Mouse (Mus musculus): ENCODE results near the gene Hdhd5. TPM values are rescaled to one million over a fixed set of nuclear protein-coding genes. Genes with fewer than 3 reads are reported as not detected.

The Hdhd5 gene
- polyA plus RNA-seq, 1 experiment from 2014 or later = 24.0 TPM

DNA sequence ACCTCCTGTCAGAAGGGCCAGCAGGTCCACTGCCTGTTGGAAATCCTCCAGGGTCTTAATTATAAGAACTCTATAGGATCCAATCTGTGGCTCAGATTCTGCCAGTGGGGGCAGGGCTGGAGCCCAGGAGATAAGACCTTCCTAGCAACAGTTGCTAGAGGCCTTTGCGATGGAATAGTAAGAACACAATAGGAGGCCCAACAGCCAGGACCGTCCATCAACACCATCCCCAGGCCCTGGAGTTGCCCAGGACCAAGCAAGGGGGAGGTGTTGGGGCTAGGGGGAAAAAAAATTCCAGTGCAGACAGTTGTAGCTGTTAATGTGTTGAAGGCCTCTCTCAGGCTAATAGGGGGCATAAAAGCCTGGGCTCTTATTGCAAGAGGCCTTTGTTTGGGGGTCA is 19.1 kb upstream of the Hdhd5 start:
- peak overlapping the region; percentile 66 for H3K27ac ChIP-seq (replicated peaks)
- no peak overlapping the region for H3K4me3 ChIP-seq
- H3K27me3 ChIP-seq (replicated peaks; ENCODE audit: low read depth, poor library complexity, severe bottlenecking) = no peaks in the 10 kb centered on the region
- peak; percentile 40 for DNase-seq (ENCODE audit: low spot score)
- 12% methylated on average over 2 of the region's 2 CpGs for WGBS
- no peaks in the 10 kb centered on the region for H3K36me3 ChIP-seq (replicated peaks)
- no peaks in the 10 kb centered on the region for H3K9me3 ChIP-seq
- H3K4me1 ChIP-seq = peaks cover 28% of the 10 kb centered on the region

DNA sequence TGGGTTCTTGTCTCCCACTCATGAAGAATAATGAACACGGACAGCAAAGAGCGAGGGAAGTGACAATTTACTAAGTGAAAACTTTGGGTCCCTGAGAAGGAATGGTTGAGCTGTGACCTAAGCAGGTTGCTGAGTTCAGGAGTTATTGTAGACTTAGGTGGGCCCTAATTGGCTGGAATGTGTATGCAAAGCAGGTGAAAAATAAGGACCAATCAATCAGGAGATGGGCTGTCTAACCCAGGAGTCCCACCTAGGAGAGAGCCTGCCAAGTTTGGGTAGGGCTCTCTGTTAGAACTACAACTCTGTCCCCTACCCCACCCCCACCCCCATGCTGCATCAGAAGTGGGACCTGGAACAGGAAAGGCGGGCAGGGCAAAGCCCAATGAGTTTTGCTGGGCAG is 17.5 kb upstream of the Hdhd5 start:
- Histone ChIP-seq H3K27ac (replicated peaks) (no peak overlapping the region), H3K9me3 (no peaks in the 10 kb centered on the region), H3K36me3 (replicated peaks) (no peaks in the 10 kb centered on the region), H3K4me3 (no peak overlapping the region), H3K4me1 (peaks cover 28% of the 10 kb centered on the region), H3K27me3 (replicated peaks; ENCODE audit: low read depth, poor library complexity, severe bottlenecking) (no peaks in the 10 kb centered on the region)
- WGBS = 92% methylated on average over 3 of the region's 3 CpGs
- DNase-seq (ENCODE audit: low spot score) = no peak

DNA sequence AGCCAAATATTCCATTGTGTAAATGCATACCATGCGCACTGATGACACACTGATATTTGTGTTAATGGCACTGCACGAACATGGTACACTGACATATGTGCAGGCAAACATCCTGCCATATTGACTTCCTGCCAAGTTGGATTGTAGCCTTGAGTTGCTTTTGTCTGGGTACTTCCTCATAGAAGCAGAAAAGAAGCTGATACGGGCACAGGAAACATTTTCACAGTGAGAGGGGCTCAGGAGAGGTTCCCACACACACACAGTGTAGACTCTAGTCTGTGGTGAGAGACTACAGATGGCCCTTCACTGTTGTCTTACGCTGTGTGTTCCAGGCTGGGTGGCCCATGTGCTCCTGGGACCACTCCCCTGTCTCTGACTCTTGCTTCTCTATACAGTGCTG is 15.9 kb upstream of the Hdhd5 start:
- Histone ChIP-seq H3K27ac (replicated peaks) (no peak overlapping the region; the same call in 1 of the 2 replicates), H3K27me3 (replicated peaks; ENCODE audit: low read depth, poor library complexity, severe bottlenecking) (no peaks in the 10 kb centered on the region), H3K9me3 (no peaks in the 10 kb centered on the region), H3K4me3 (no peak overlapping the region), H3K36me3 (replicated peaks) (no peaks in the 10 kb centered on the region), H3K4me1 (peaks cover 21% of the 10 kb centered on the region)
- WGBS = 86% methylated on average over 4 of the region's 4 CpGs
- DNase-seq (ENCODE audit: low spot score) = no peak

- no peaks in the 10 kb centered on the region for H3K27me3 ChIP-seq (replicated peaks; ENCODE audit: low read depth, poor library complexity, severe bottlenecking)
- H3K27ac ChIP-seq (replicated peaks) = no peak overlapping the region
- H3K4me1 ChIP-seq = peaks cover 20% of the 10 kb centered on the region
- no peaks in the 10 kb centered on the region for H3K9me3 ChIP-seq
- WGBS = 93% methylated on average over 3 of the region's 3 CpGs
- no peak overlapping the region for H3K4me3 ChIP-seq
- DNase-seq (ENCODE audit: low spot score) = no peak
- H3K36me3 ChIP-seq (replicated peaks) = no peaks in the 10 kb centered on the region
These were observed 15.2 kb upstream of the Hdhd5 start for GRCm38 (mm10) chr6:120546292-120546691.

DNA sequence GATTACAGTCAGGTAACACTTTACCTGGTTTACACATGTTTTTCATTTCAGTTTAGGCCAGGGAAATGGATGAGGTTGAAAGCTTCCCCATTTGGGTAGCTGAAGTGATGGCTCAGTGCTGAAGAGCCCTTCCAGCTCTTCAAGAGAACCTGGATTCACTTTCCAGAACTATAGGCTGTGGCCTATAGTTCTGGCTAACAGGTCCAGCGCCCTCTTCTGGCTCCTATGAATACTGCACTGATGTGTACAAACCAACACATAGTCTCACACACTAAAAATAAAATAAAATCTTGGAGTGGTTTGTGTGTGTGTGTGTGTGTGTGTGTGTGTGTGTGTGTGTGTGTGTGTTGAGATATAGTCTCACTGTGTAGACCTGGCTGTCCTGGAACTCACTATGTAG is 10.9 kb upstream of the Hdhd5 start:
- Histone ChIP-seq H3K36me3 (replicated peaks) (no peaks in the 10 kb centered on the region), H3K27ac (replicated peaks) (no peak overlapping the region), H3K9me3 (no peaks in the 10 kb centered on the region), H3K4me1 (peaks cover 15% of the 10 kb centered on the region), H3K27me3 (replicated peaks; ENCODE audit: low read depth, poor library complexity, severe bottlenecking) (no peaks in the 10 kb centered on the region), H3K4me3 (no peak overlapping the region)
- no peak for DNase-seq (ENCODE audit: low spot score)
- 19% methylated on average over 1 of the region's 1 CpGs for WGBS

DNA sequence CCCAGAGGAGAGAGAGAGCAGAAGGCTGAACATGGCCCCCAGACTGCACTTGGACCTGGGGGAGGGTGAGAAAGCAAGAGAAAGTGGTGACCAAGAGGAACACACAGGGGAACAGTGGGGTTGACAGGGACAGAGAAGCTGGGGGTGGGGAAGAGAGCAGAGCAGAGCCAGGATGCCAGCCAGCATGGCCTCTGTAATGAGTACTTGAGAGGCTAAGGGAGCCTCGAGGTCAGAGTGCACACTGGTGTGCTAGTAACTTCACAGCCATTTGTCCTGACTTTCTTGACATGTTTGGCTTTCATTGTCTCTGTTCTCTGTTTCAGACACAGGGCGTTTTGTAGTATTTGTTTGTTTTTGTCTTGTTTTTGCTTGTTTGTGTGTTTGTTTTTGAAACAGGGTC is 10.3 kb upstream of the Hdhd5 start:
- Histone ChIP-seq H3K36me3 (replicated peaks) (no peaks in the 10 kb centered on the region), H3K9me3 (no peaks in the 10 kb centered on the region), H3K27ac (replicated peaks) (no peak overlapping the region), H3K4me1 (peaks cover 15% of the 10 kb centered on the region), H3K27me3 (replicated peaks; ENCODE audit: low read depth, poor library complexity, severe bottlenecking) (no peaks in the 10 kb centered on the region), H3K4me3 (no peak overlapping the region)
- 37% methylated on average over 2 of the region's 2 CpGs for WGBS
- DNase-seq (ENCODE audit: low spot score) = no peak

DNA sequence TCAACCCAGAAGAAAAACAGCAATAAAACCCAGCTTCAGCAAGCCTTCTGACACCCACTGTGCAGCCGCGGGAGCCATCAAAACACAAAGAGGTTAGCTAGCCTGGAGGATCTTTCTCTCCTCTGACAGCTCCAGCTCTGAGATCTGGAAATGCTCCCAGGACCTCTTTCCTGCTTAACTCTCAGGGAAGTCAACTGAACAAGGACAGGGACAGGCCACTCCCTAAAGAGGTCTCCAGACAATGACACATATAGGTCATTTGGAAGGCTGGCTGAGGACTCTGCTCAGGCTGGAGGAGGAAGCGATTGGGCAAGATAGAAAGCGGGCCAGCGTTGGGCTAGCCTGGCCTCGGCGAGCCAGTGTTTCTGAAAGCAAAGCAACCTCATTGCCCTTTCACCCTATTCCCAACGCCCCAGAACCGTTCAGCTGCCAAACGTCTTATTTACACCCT is 8.7 kb upstream of the Hdhd5 start:
- Histone ChIP-seq H3K27ac (replicated peaks) (peak overlapping the region; percentile 91), H3K36me3 (replicated peaks) (no peaks in the 10 kb centered on the region), H3K4me3 (peak overlapping the region; percentile 55; the same call in 1 of the 2 replicates), H3K4me1 (peaks cover 15% of the 10 kb centered on the region), H3K9me3 (no peaks in the 10 kb centered on the region), H3K27me3 (replicated peaks; ENCODE audit: low read depth, poor library complexity, severe bottlenecking) (no peaks in the 10 kb centered on the region)
- no peak for DNase-seq (ENCODE audit: low spot score)
- 40% methylated on average over 10 of the region's 10 CpGs for WGBS

GRCm38 (mm10) chr6:120539132-120539759 is 8.1 kb upstream of the Hdhd5 start:
- H3K4me3 ChIP-seq = peak overlapping the region; percentile 55
- H3K27ac ChIP-seq (replicated peaks) = peak overlapping the region; percentile 91
- H3K4me1 ChIP-seq = peaks cover 15% of the 10 kb centered on the region
- no peaks in the 10 kb centered on the region for H3K36me3 ChIP-seq (replicated peaks)
- 2% methylated on average over 16 of the region's 16 CpGs for WGBS
- peak; percentile 93 for DNase-seq (ENCODE audit: low spot score)
- no peaks in the 10 kb centered on the region for H3K9me3 ChIP-seq
- H3K27me3 ChIP-seq (replicated peaks; ENCODE audit: low read depth, poor library complexity, severe bottlenecking) = no peaks in the 10 kb centered on the region

DNA sequence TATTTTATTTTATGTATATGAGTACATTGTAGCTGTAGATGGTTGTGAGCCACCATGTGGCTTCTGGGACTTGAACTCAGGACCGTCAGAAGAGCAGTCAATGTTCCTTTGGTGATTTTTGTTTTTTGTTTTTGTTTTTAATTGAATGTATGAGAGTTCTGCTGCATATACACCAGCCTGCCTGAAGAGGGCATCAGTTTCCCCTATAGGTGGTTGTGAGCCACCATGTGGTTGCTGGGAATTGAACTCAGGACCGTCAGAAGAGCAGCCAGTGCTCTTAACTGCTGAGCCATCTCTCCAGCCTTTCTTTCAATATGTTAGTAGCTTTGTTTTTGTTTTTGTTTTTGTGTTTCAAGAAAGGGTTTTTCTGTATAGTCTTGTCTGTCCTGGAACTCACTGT is 5.2 kb upstream of the Hdhd5 start:
- Histone ChIP-seq H3K27ac (replicated peaks) (no peak overlapping the region), H3K4me1 (peaks cover 17% of the 10 kb centered on the region), H3K36me3 (replicated peaks) (no peaks in the 10 kb centered on the region), H3K27me3 (replicated peaks; ENCODE audit: low read depth, poor library complexity, severe bottlenecking) (no peaks in the 10 kb centered on the region), H3K9me3 (no peaks in the 10 kb centered on the region), H3K4me3 (no peak overlapping the region)
- 86% methylated on average over 2 of the region's 2 CpGs for WGBS
- DNase-seq (ENCODE audit: low spot score) = no peak

DNA sequence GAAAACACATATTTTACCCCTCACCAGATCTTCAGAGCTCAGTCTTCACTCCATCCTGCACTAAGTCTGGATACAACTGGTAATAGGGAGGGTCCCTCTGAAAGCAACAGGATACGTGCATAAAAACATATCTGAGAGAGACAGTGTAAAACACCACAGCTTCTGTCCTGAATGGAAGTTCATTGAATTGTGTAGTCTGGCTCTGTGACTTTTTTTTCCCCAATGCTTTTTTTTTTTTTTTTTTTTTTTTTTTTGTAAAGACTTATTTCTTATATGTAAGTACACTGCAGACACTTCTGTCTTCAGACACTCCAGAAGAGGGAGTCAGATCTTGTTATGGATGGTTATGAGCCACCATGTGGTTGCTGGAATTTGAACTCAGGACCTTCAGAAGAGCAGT is 1.5 kb upstream of the Hdhd5 start:
- H3K4me3 ChIP-seq = no peak overlapping the region
- no peak for DNase-seq (ENCODE audit: low spot score)
- 82% methylated on average over 1 of the region's 1 CpGs for WGBS

GRCm38 (mm10) chr6:120529123-120529522 is 2.0 kb downstream of the Hdhd5 start:
- Histone ChIP-seq H3K27me3 (replicated peaks; ENCODE audit: low read depth, poor library complexity, severe bottlenecking) (no peaks in the 10 kb centered on the region), H3K4me3 (no peak overlapping the region), H3K4me1 (peaks cover 24% of the 10 kb centered on the region), H3K36me3 (replicated peaks) (peaks cover 26% of the 10 kb centered on the region), H3K27ac (replicated peaks) (no peak overlapping the region), H3K9me3 (no peaks in the 10 kb centered on the region)
- 82% methylated on average over 4 of the region's 4 CpGs for WGBS
- DNase-seq (ENCODE audit: low spot score) = no peak

More for the DNA sequence above, 1.5 kb upstream of the Hdhd5 start:
- Histone ChIP-seq H3K27me3 (replicated peaks; ENCODE audit: low read depth, poor library complexity, severe bottlenecking) (no peaks in the 10 kb centered on the region), H3K4me1 (peaks cover 24% of the 10 kb centered on the region), H3K9me3 (no peaks in the 10 kb centered on the region), H3K27ac (replicated peaks) (no peak overlapping the region), H3K36me3 (replicated peaks) (peaks cover 8% of the 10 kb centered on the region; the same call in 1 of the 2 replicates)

DNA sequence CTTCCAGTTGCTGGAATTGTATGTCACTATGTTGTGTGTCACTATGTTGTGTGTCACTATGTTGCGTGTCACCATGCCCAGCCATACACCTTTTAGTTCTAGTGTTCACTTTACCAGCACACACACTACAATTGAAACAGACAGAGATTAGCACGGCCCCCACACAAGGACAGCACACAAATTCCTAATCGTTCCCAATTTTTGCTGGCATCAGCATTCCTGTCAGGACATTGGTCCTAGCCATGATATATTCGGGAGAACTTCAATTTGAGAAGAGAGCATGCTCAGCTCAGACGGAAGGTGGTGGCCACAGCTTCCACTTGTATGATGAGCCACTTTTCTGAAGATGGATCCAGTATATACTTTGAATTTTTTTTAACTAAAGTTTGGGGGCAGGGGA is 6.3 kb downstream of the Hdhd5 start:
- Histone ChIP-seq H3K4me3 (no peak overlapping the region), H3K4me1 (peaks cover 11% of the 10 kb centered on the region), H3K9me3 (no peaks in the 10 kb centered on the region), H3K27me3 (replicated peaks; ENCODE audit: low read depth, poor library complexity, severe bottlenecking) (no peaks in the 10 kb centered on the region), H3K27ac (replicated peaks) (no peak overlapping the region), H3K36me3 (replicated peaks) (peaks cover 63% of the 10 kb centered on the region)
- 90% methylated on average over 5 of the region's 5 CpGs for WGBS
- no peak for DNase-seq (ENCODE audit: low spot score)

DNA sequence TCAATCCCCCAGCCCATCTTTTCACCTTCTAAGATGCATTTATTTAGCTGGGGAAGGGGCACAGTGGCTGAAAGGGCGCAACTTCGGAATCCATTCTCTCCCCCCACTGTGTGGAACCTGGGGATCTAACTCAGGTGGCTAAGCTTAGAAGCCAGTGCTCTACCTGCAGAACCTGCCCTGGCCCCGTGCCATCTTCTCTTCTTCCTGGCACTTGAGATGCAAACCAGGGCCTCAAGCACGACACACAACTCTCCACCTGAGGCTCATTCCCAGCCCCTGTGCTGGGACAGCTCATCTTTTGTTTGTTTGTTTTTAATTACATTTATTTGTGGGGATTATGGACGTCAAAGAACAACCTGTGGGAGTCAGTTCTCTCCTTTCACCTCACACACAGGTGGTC is 11.5 kb downstream of the Hdhd5 start:
- Histone ChIP-seq H3K27ac (replicated peaks) (no peak overlapping the region), H3K36me3 (replicated peaks) (peaks cover 82% of the 10 kb centered on the region), H3K4me3 (no peak overlapping the region), H3K27me3 (replicated peaks; ENCODE audit: low read depth, poor library complexity, severe bottlenecking) (no peaks in the 10 kb centered on the region), H3K4me1 (no peaks in the 10 kb centered on the region), H3K9me3 (no peaks in the 10 kb centered on the region)
- 87% methylated on average over 5 of the region's 5 CpGs for WGBS
- no peak for DNase-seq (ENCODE audit: low spot score)

Data from embryonic facial prominence, embryonic 10.5 days (tissue).